Mouse (Mus musculus) heart, embryonic 11.5 days (tissue): Measurements from ENCODE around the gene Npb. TPM values are rescaled to one million over a fixed set of nuclear protein-coding genes. Genes with fewer than 3 reads are reported as not detected.

Experiments
- ATAC-seq: fragments of 200-750 bp; cut with Nextera tagmentation; replicated peaks from 2 replicates; pipeline ENCODE4 v1.8.0; 2017; ENCODE audit warnings: moderate library complexity; ENCODE audit not compliant: insufficient number of reproducible peaks, low FRiP score, low TSS enrichment
- H3K27ac ChIP-seq: fragments of 300-500 bp; sonication (generic); 2 replicates; pipeline ENCODE4 v1.5.1; 2014; ENCODE audit warnings: mild to moderate bottlenecking, low read depth, low read length
- H3K27me3 ChIP-seq: fragments of 300-500 bp; sonication (generic); 2 replicates; pipeline ENCODE4 v1.6.1; 2014; ENCODE audit warnings: mild to moderate bottlenecking, low read length, mixed read lengths; ENCODE audit not compliant: control insufficient read depth, insufficient read depth
- H3K36me3 ChIP-seq: fragments of 300-500 bp; sonication (generic); 2 replicates; pipeline ENCODE4 v1.6.1; 2014; ENCODE audit warnings: mild to moderate bottlenecking, low read length, moderate library complexity, mixed read lengths; ENCODE audit not compliant: control insufficient read depth, insufficient read depth
- H3K4me1 ChIP-seq: fragments of 300-500 bp; sonication (generic); 2 replicates; pipeline ENCODE4 v1.6.1; 2014; ENCODE audit warnings: low read length; ENCODE audit not compliant: control insufficient read depth, insufficient read depth
- H3K4me2 ChIP-seq: fragments of 300-500 bp; sonication (generic); 2 replicates; pipeline ENCODE4 v1.6.1; 2014; ENCODE audit warnings: mild to moderate bottlenecking, moderate library complexity
- H3K4me3 ChIP-seq: fragments of 300-500 bp; sonication (generic); 2 replicates; pipeline ENCODE4 v1.5.1; 2014; ENCODE audit warnings: low read depth, low read length
- H3K9ac ChIP-seq: fragments of 300-500 bp; sonication (generic); 2 replicates; pipeline ENCODE4 v1.6.1; 2014; ENCODE audit warnings: mild to moderate bottlenecking, low read depth, low read length, moderate library complexity
- H3K9me3 ChIP-seq: fragments of 300-500 bp; sonication (generic); replicated peaks from 2 replicates; pipeline ENCODE4 v1.6.1; 2016; ENCODE audit warnings: low read length; ENCODE audit not compliant: control insufficient read depth
- WGBS: fragments of 180-500 bp; shearing (Covaris S2); extraction: QIAGEN DNeasy Blood & Tissue Kit; methylation state at CpG from one replicate; pipeline ENCODE4 v1.1.7; 2014; ENCODE audit not compliant: insufficient replicate concordance; 5-methylcytosine and 5-hydroxymethylcytosine counted together
- polyA plus RNA-seq: library from polyadenylated mRNA; unstranded; fragments of >200 nt; fragmentation: Nextera tagmentation; extraction: Ambion mirVana; gene quantifications from 2 replicates; pipeline ENCODE4 v1.2.1, GENCODE M21; 2014

Npb gene
- polyA plus RNA-seq, 1 experiment from 2014 or later = 8.8 TPM

- peaks cover 17% of the 10 kb centered on the region for H3K27me3 ChIP-seq
- no peaks in the 10 kb centered on the region for H3K36me3 ChIP-seq
- H3K9ac ChIP-seq = peak overlapping the region; percentile 75
- 2% methylated on average over 18 of the region's 18 CpGs for WGBS
- ATAC-seq = peak; percentile 50; the same call in 1 of the 2 replicates
- 0 out of 2 replicates have a peak overlapping the region, but pooled peaks have one; percentile 15 for H3K27ac ChIP-seq
- peaks cover 23% of the 10 kb centered on the region for H3K4me1 ChIP-seq
- peak overlapping the region; percentile 98 for H3K4me2 ChIP-seq
- H3K4me3 ChIP-seq = peak overlapping the region; percentile 49
- no peaks in the 10 kb centered on the region for H3K9me3 ChIP-seq
These were observed 34.8 kb downstream of the Npb start for GRCm38 (mm10) chr11:120642939-120643600.

GRCm38 (mm10) chr11:120643601-120643987, 35.3 kb downstream of the Npb start, which contains the start of gene Pycr1:
TSS of gene Pycr1 (minus strand) at chr11:120643769.
- Histone ChIP-seq H3K9me3 (no peaks in the 10 kb centered on the region), H3K27me3 (peaks cover 19% of the 10 kb centered on the region), H3K27ac (peak within 1 kb of the TSS; percentile 17; the same call in 1 of the 2 replicates), H3K36me3 (no peaks in the 10 kb centered on the region), H3K9ac (peak within 1 kb of the TSS; percentile 75), H3K4me1 (peaks cover 23% of the 10 kb centered on the region), H3K4me2 (peak within 1 kb of the TSS; percentile 98), H3K4me3 (peak within 1 kb of the TSS; percentile 49)
- 0% methylated on average over 15 of the region's 15 CpGs for WGBS
- peak; percentile 96 for ATAC-seq

GRCm38 (mm10) chr11:120647047-120647830, 39.0 kb downstream of the Npb start:
- H3K4me1 ChIP-seq = peaks cover 23% of the 10 kb centered on the region
- peak overlapping the region; percentile 49 for H3K4me3 ChIP-seq
- peak overlapping the region; percentile 90 for H3K27ac ChIP-seq
- peaks cover 19% of the 10 kb centered on the region for H3K27me3 ChIP-seq
- peak overlapping the region; percentile 71 for H3K9ac ChIP-seq
- peak overlapping the region; percentile 67 for H3K4me2 ChIP-seq
- H3K9me3 ChIP-seq = no peaks in the 10 kb centered on the region
- ATAC-seq = no peak
- WGBS = 66% methylated on average over 35 of the region's 35 CpGs
- no peaks in the 10 kb centered on the region for H3K36me3 ChIP-seq

- Histone ChIP-seq H3K9ac (peak within 1 kb of the TSS; percentile 71), H3K27ac (peak within 1 kb of the TSS; percentile 90)
These were observed 39.8 kb downstream of the Npb start, which contains the start of gene Myadml2 for GRCm38 (mm10) chr11:120648001-120648476. TSS of gene Myadml2 (minus strand) at chr11:120648158.

GRCm38 (mm10) chr11:120651872-120652271, 43.6 kb downstream of the Npb start:
- Histone ChIP-seq H3K36me3 (no peaks in the 10 kb centered on the region), H3K4me1 (peaks cover 9% of the 10 kb centered on the region), H3K4me2 (no peak overlapping the region), H3K27ac (no peak overlapping the region), H3K9me3 (no peaks in the 10 kb centered on the region), H3K9ac (no peak overlapping the region), H3K27me3 (peaks cover 22% of the 10 kb centered on the region), H3K4me3 (no peak overlapping the region)
- 64% methylated on average over 3 of the region's 3 CpGs for WGBS
- ATAC-seq = no peak

More at GRCm38 (mm10) chr11:120648001-120648476, 39.8 kb downstream of the Npb start, which contains the start of gene Myadml2:
- Histone ChIP-seq H3K9me3 (no peaks in the 10 kb centered on the region), H3K4me2 (peak within 1 kb of the TSS; percentile 67), H3K4me1 (peaks cover 16% of the 10 kb centered on the region), H3K27me3 (peaks cover 13% of the 10 kb centered on the region), H3K4me3 (peak within 1 kb of the TSS; percentile 49), H3K36me3 (no peaks in the 10 kb centered on the region)
- 0 out of 2 replicates have a peak, but pooled peaks have one; percentile 9 for ATAC-seq
- 2% methylated on average over 13 of the region's 13 CpGs for WGBS

GRCm38 (mm10) chr11:120654741-120655140, 46.5 kb downstream of the Npb start:
- Histone ChIP-seq H3K27ac (no peak overlapping the region), H3K27me3 (peaks cover 41% of the 10 kb centered on the region), H3K9me3 (no peaks in the 10 kb centered on the region), H3K9ac (no peak overlapping the region), H3K4me2 (no peak overlapping the region), H3K4me3 (no peak overlapping the region), H3K4me1 (no peaks in the 10 kb centered on the region; the same call in 1 of the 2 replicates), H3K36me3 (no peaks in the 10 kb centered on the region)
- WGBS = 71% methylated on average over 3 of the region's 3 CpGs
- no peak for ATAC-seq

DNA sequence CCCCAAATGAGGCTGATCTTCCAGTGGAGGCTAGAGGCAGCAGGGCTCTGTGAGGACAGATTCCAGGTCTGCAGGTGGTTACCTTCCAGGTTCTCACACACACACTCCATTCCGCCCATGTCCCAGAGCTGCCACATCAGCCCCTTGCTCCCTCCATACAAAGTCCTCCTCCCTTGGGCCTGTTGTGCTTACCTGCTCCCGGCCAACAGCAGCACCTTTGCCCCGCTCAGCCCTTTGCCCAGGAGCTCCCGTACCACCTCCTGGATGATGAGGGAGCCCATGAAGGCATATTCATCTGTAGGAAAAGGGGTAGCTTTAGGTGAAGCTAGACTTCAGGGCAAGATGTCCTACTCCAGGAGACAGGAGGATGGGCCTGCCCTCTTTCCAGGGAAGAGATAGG, 49.0 kb downstream of the Npb start:
- Histone ChIP-seq H3K9me3 (no peaks in the 10 kb centered on the region), H3K4me1 (peaks cover 11% of the 10 kb centered on the region), H3K36me3 (no peaks in the 10 kb centered on the region), H3K27ac (no peak overlapping the region), H3K9ac (no peak overlapping the region), H3K27me3 (peaks cover 66% of the 10 kb centered on the region), H3K4me2 (no peak overlapping the region), H3K4me3 (no peak overlapping the region)
- no peak for ATAC-seq
- 85% methylated on average over 4 of the region's 4 CpGs for WGBS
